Comparison of ENCODE assay signal across 8 mouse cellular contexts in genomic region chr4:143280166-143280565, GRCm38 (mm10). TPM values are rescaled to one million over a fixed set of nuclear protein-coding genes. Genes with fewer than 3 reads are reported as not detected.
DNase-seq lines count a peak whose midpoint lies in the region; ATAC-seq and TF ChIP-seq lines count a peak whose summit lies in the region.

No protein-coding gene starts in this region.

- peak overlapping the region; percentile 66 for H3K27ac ChIP-seq in limb, embryonic 12.5 days

- no peak overlapping the region for H3K9ac ChIP-seq in limb, embryonic 12.5 days (replicated peaks)

- peak; percentile 57; the same call in 1 of the 2 replicates for TF ChIP-seq CTCF in brain, embryonic 14.5 days (IDR thresholded peaks at IDR 0.05; ENCODE audit: borderline replicate concordance, extremely low read depth, insufficient read depth, insufficient read length)

- ATAC-seq in limb, embryonic 12.5 days (ENCODE audit: insufficient number of reproducible peaks, insufficient read depth, low FRiP score, low TSS enrichment, low read depth), result no peak

- TF ChIP-seq POLR2A in brain, embryonic 14.5 days (IDR thresholded peaks at IDR 0.05; ENCODE audit: borderline replicate concordance, extremely low read depth, insufficient read depth, insufficient read length, poor library complexity, severe bottlenecking), result no peak

- no peaks in the 10 kb centered on the region; the same call in 1 of the 2 replicates for H3K36me3 ChIP-seq in limb, embryonic 12.5 days

- WGBS in limb, embryonic 12.5 days, result 82% methylated on average over 3 of the region's 3 CpGs

- H3K4me2 ChIP-seq in limb, embryonic 12.5 days, result no peak overlapping the region

- no peak overlapping the region for H3K4me3 ChIP-seq in limb, embryonic 12.5 days (replicated peaks)

- DNase-seq in kidney, postnatal 4 days, result peak; percentile 49 to 57
- no peak for DNase-seq in kidney, adult 8-10 months
- DNase-seq in brain, embryonic 14.5 days (ENCODE audit: low read depth), result peak; percentile 70
- peak; percentile 30 to 48 for DNase-seq in gastrocnemius, postnatal 4 days (ENCODE audit: low spot score in 2 of 2)
- DNase-seq in naive thymus-derived CD4-positive, alpha-beta T cell, adult 2 months (ENCODE audit: low read depth), result peak; percentile 2
- no peak for DNase-seq in ovary, postnatal 10 days (ENCODE audit: low spot score)
- DNase-seq in ovary, adult 18-20 months (ENCODE audit: low spot score), result no peak

- H3K4me1 ChIP-seq in limb, embryonic 12.5 days (replicated peaks), result peaks cover 21% of the 10 kb centered on the region

- no peaks in the 10 kb centered on the region for H3K27me3 ChIP-seq in limb, embryonic 12.5 days

- no peaks in the 10 kb centered on the region for H3K9me3 ChIP-seq in limb, embryonic 12.5 days

RNA-seq across cellular contexts. Expression of gene Pdpn, which starts 19.2 kb away (rescaled TPM):
- 24.7 and 33.6 TPM in 2 replicates for polyA plus RNA-seq in brain, embryonic 14.5 days (2012; rRNA removed)
- 10 to 100 TPM; 36.8 to 40.9 TPM for total RNA-seq in gastrocnemius, postnatal 4 days (2021)
- 41.5 and 43.7 TPM in 2 replicates for polyA plus RNA-seq in limb, embryonic 12.5 days (2016; fragmentation: Nextera tagmentation; extraction: Ambion mirVana)

Comparison
In these comparisons a context has a peak if more than half of its experiments do, and no peak if none do; other contexts are left out.
1. DNase-seq: peak in kidney, postnatal 4 days (2 of 2), brain, embryonic 14.5 days (single experiment), gastrocnemius, postnatal 4 days (2 of 2) and naive thymus-derived CD4-positive, alpha-beta T cell, adult 2 months (single experiment); none in kidney, adult 8-10 months (0 of 2), ovary, postnatal 10 days (single experiment) and ovary, adult 18-20 months (single experiment).